ENCODE assay signal across 13 mouse cellular contexts in the genomic region with DNA sequence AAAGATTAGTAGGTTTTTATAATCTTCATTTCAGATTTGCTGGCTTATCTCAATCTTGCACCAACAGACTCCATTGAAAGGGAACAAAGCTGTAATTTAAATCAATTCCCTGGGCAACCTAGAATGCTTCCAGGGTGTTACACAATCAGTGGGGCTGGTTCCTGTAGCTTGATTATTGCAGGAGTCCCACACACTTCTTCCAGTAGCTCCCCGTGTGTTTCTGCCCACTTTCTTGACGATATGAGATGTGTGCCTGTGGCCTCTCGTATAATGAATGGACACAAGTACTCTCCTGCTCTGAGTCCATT. TPM values are rescaled to one million over a fixed set of nuclear protein-coding genes. Genes with fewer than 3 reads are reported as not detected.
DNase-seq lines count a peak whose midpoint lies in the region; ATAC-seq and TF ChIP-seq lines count a peak whose summit lies in the region.
"Had no signal": no experiment of that assay in that cellular context is flagged by ENCODE, and none has a peak within 500 bp of the region (broad histone marks: within the 10 kb centered on the region; RNA-seq: fewer than 3 reads in every experiment).

No protein-coding gene starts in this region.

- no peak overlapping the region for H3K9ac ChIP-seq in heart, embryonic 11.5 days (ENCODE audit: low read depth, low read length)
- H3K9ac ChIP-seq in stomach, postnatal 0 days (ENCODE audit: low read length): no peak overlapping the region
- H3K9ac ChIP-seq: limb, embryonic 13.5 days; lung, embryonic 15.5 days had no signal

- DNase-seq in heart, adult 11 months: peak; percentile 89
- peak; percentile 58 for DNase-seq in lung, postnatal 36 days
- no peak for DNase-seq in lung, postnatal 4 days
- no peak for DNase-seq in stomach, postnatal 0 days (ENCODE audit: low spot score)
- no peak for DNase-seq in cerebellum, adult 9-10 months
- DNase-seq in left cerebral cortex, adult 18-20 months (ENCODE audit: low spot score in 2 of 2): no peak
- DNase-seq: cerebellum, adult 18-20 months; heart, postnatal 14 days; thymus, postnatal 25 days had no signal

- no peak for ATAC-seq in heart, embryonic 11.5 days (replicated peaks; ENCODE audit: insufficient number of reproducible peaks, low FRiP score, low TSS enrichment)
- 0 out of 2 replicates have a peak, but pooled peaks have one; percentile 18 for ATAC-seq in granulocyte monocyte progenitor cell, adult 5-6 weeks (replicated peaks; ENCODE audit: poor library complexity, severe bottlenecking)
- no peak for ATAC-seq in stomach, postnatal 0 days (ENCODE audit: low FRiP score, low TSS enrichment)

- TF ChIP-seq CTCF in stomach, postnatal 0 days (IDR thresholded peaks at IDR 0.05; ENCODE audit: low read depth): no peak

- no peak overlapping the region for H3K4me2 ChIP-seq in heart, embryonic 11.5 days
- H3K4me2 ChIP-seq in stomach, postnatal 0 days (replicated peaks; ENCODE audit: low read depth): no peak overlapping the region
- H3K4me2 ChIP-seq: lung, embryonic 15.5 days had no signal

- 64% methylated on average over 3 of the region's 3 CpGs for WGBS in heart, embryonic 11.5 days (ENCODE audit: insufficient replicate concordance)
- whole genome bisulfite sequencing in stomach, postnatal 0 days: 46% methylated on average over 3 of the region's 3 CpGs

- TF ChIP-seq EP300 in stomach, postnatal 0 days (optimal IDR thresholded peaks at IDR 0.05): no peak

- no peaks in the 10 kb centered on the region for H3K9me3 ChIP-seq in heart, embryonic 11.5 days (replicated peaks; ENCODE audit: control insufficient read depth, low read length)
- no peaks in the 10 kb centered on the region for H3K9me3 ChIP-seq in stomach, postnatal 0 days (ENCODE audit: control insufficient read depth, low read length)
- H3K9me3 ChIP-seq: limb, embryonic 13.5 days; lung, embryonic 15.5 days had no signal

- H3K4me3 ChIP-seq in heart, embryonic 11.5 days (ENCODE audit: low read depth, low read length): no peak overlapping the region
- no peak overlapping the region for H3K4me3 ChIP-seq in stomach, postnatal 0 days (ENCODE audit: low read depth, low read length)
- H3K4me3 ChIP-seq: limb, embryonic 13.5 days; lung, embryonic 15.5 days had no signal

- H3K4me1 ChIP-seq in heart, embryonic 11.5 days (ENCODE audit: control insufficient read depth, insufficient read depth, low read length): peaks cover 22% of the 10 kb centered on the region
- H3K4me1 ChIP-seq in stomach, postnatal 0 days (replicated peaks; ENCODE audit: control insufficient read depth, insufficient read depth): 0 out of 2 replicates have a peak, but pooled peaks cover 6% of the 10 kb centered on the region

- no peaks in the 10 kb centered on the region for H3K27me3 ChIP-seq in heart, embryonic 11.5 days (ENCODE audit: control insufficient read depth, insufficient read depth, low read length)
- no peaks in the 10 kb centered on the region for H3K27me3 ChIP-seq in stomach, postnatal 0 days (ENCODE audit: control insufficient read depth, insufficient read depth, low read length)
- H3K27me3 ChIP-seq: limb, embryonic 13.5 days; lung, embryonic 15.5 days had no signal

- no peak overlapping the region for H3K27ac ChIP-seq in heart, embryonic 11.5 days (ENCODE audit: low read depth, low read length)
- H3K27ac ChIP-seq in stomach, postnatal 0 days (replicated peaks): 0 out of 2 replicates have a peak overlapping the region, but pooled peaks have one; percentile 35

- H3K36me3 ChIP-seq in heart, embryonic 11.5 days (ENCODE audit: control insufficient read depth, insufficient read depth, low read length): no peaks in the 10 kb centered on the region
- H3K36me3 ChIP-seq in stomach, postnatal 0 days (ENCODE audit: control insufficient read depth, insufficient read depth, low read length): no peaks in the 10 kb centered on the region
- H3K36me3 ChIP-seq: limb, embryonic 13.5 days; lung, embryonic 15.5 days had no signal

RNA-seq across cellular contexts. Expression of a gene that starts 37.0 kb away (rescaled TPM):
- polyA plus RNA-seq in heart, embryonic 11.5 days (2014; fragmentation: Nextera tagmentation; extraction: Ambion mirVana): 14.3 and 16.7 TPM in 2 replicates
- 55.2 and 56.4 TPM in 2 replicates for total RNA-seq in granulocyte monocyte progenitor cell, adult 5-6 weeks (2014; fragmentation: Nextera tagmentation)
- total RNA-seq in granulocyte monocyte progenitor cell, adult 5-6 weeks (2017): 85.0 and 94.5 TPM in 2 replicates
- polyA plus RNA-seq in stomach, postnatal 0 days (2015; fragmentation: Nextera tagmentation; extraction: Ambion mirVana): 3.9 and 4.0 TPM in 2 replicates
- total RNA-seq in left cerebral cortex, adult 18-20 months (2021): 100 to 1,000 TPM; 477 to 491 TPM

Comparison
In these comparisons a context has a peak if more than half of its experiments do, and no peak if none do; other contexts are left out.
1. DNase-seq: peak in heart, adult 11 months (single experiment) and lung, postnatal 36 days (single experiment); none in lung, postnatal 4 days (0 of 2), stomach, postnatal 0 days (single experiment), cerebellum, adult 9-10 months (single experiment) and left cerebral cortex, adult 18-20 months (0 of 2).
2. RNA of a gene that starts 37.0 kb away (total RNA-seq): 477 to 491 TPM in left cerebral cortex, adult 18-20 months; 55.2 to 94.5 TPM in granulocyte monocyte progenitor cell, adult 5-6 weeks; every median in the first group is over 4 times any median in the second.